In the genomic region with DNA sequence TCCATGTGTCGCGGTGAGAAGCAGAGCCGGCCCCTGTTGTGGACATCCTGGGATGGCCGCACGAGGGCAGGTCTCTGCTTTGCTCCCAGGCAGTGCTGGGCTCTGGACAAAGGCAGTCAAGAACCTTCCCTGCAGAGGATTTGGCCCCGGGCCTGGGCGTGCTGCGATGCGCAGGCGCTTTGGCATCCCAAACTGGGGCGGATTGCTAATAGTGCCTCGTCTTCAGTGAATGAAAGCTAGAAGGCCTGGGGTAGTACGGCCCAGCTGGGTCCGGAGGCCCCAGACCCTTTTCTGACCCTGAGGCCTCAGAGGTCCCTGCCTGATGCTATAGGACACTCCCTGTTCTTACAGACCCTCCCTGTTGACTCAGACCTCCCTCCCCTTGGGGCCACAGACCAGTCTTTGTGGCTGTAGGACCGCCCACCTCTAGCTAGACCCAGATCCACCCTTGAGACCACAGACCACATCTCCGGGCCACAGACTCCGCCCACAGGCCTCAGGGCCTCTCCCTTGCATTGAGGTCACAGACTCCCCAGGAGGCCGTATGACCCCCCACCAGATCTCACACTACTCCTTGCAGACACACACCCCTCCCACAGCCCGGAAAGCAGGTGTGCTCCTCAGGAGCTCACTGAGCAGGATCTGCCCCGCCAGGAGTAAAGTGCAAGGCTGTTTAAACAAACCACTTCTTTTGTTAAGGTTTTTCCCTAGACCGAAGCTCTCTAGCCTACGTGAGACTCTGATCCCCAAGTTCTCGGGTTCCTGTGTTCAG, we compare ENCODE assay signal across 8 mouse cellular contexts. TPM values are rescaled to one million over a fixed set of nuclear protein-coding genes. Genes with fewer than 3 reads are reported as not detected.
DNase-seq lines count a peak whose midpoint lies in the region; ATAC-seq and TF ChIP-seq lines count a peak whose summit lies in the region.
"Had no signal": no experiment of that assay in that cellular context is flagged by ENCODE, and none has a peak within 500 bp of the region (broad histone marks: within the 10 kb centered on the region; RNA-seq: fewer than 3 reads in every experiment).

No protein-coding gene starts in this region.

- no peak overlapping the region for H3K4me3 ChIP-seq in cerebellum, adult 2 months (replicated peaks; ENCODE audit: insufficient read depth, low read depth, low read length)
- no peak overlapping the region for H3K4me3 ChIP-seq in forebrain, postnatal 0 days (ENCODE audit: low read depth, low read length)
- 0 out of 2 replicates have a peak overlapping the region, but pooled peaks have one; percentile 6 for H3K4me3 ChIP-seq in stomach, embryonic 14.5 days (ENCODE audit: low read depth, low read length)

- H3K4me2 ChIP-seq in forebrain, postnatal 0 days (ENCODE audit: low read depth), result peak overlapping the region; percentile 0; the same call in 1 of the 2 replicates
- H3K4me2 ChIP-seq in stomach, embryonic 14.5 days (replicated peaks; ENCODE audit: low read depth, low read length), result peak overlapping the region; percentile 38

- no peaks in the 10 kb centered on the region; the same call in 1 of the 2 replicates for H3K27me3 ChIP-seq in cerebellum, adult 2 months (ENCODE audit: control insufficient read depth, insufficient read depth, low read length)
- H3K27me3 ChIP-seq in forebrain, postnatal 0 days (ENCODE audit: insufficient read depth, low read length), result peaks cover 9% of the 10 kb centered on the region; the same call in 1 of the 2 replicates
- no peaks in the 10 kb centered on the region for H3K27me3 ChIP-seq in stomach, embryonic 14.5 days (ENCODE audit: control insufficient read depth, insufficient read depth, low read length)

- H3K9me3 ChIP-seq in forebrain, postnatal 0 days (ENCODE audit: low read length), result no peaks in the 10 kb centered on the region
- no peaks in the 10 kb centered on the region for H3K9me3 ChIP-seq in stomach, embryonic 14.5 days (ENCODE audit: control insufficient read depth, low read depth, low read length)

- H3K36me3 ChIP-seq in forebrain, postnatal 0 days (ENCODE audit: insufficient read depth), result no peaks in the 10 kb centered on the region
- no peaks in the 10 kb centered on the region for H3K36me3 ChIP-seq in stomach, embryonic 14.5 days (ENCODE audit: control insufficient read depth, insufficient read depth, low read length)

- H3K4me1 ChIP-seq in cerebellum, adult 2 months (ENCODE audit: control insufficient read depth, insufficient read depth, low read length), result peaks cover 12% of the 10 kb centered on the region; the same call in 1 of the 2 replicates
- peaks cover 12% of the 10 kb centered on the region; the same call in 1 of the 2 replicates for H3K4me1 ChIP-seq in forebrain, postnatal 0 days (ENCODE audit: insufficient read depth)
- H3K4me1 ChIP-seq in stomach, embryonic 14.5 days (ENCODE audit: control insufficient read depth, insufficient read depth, low read length), result peaks cover 14% of the 10 kb centered on the region

- 25% methylated on average over 23 of the region's 23 CpGs for whole genome bisulfite sequencing in cerebellum, adult 2 months
- 11% methylated on average over 23 of the region's 23 CpGs for WGBS in forebrain, postnatal 0 days
- 21% methylated on average over 23 of the region's 23 CpGs for WGBS in stomach, embryonic 14.5 days

- H3K9ac ChIP-seq in forebrain, postnatal 0 days, result no peak overlapping the region
- H3K9ac ChIP-seq in stomach, embryonic 14.5 days (replicated peaks; ENCODE audit: low read depth, low read length), result no peak overlapping the region

- peak; percentile 56 for TF ChIP-seq CTCF in cerebellum, adult 2 months (IDR thresholded peaks at IDR 0.05; ENCODE audit: borderline replicate concordance, insufficient read depth, low read depth, low read length)
- TF ChIP-seq CTCF in forebrain, postnatal 0 days (IDR thresholded peaks at IDR 0.05; ENCODE audit: low read depth), result peak; percentile 32

- H3K27ac ChIP-seq in cerebellum, adult 2 months (ENCODE audit: insufficient read depth, low read length), result no peak overlapping the region
- 0 out of 2 replicates have a peak overlapping the region, but pooled peaks have one; percentile 35 for H3K27ac ChIP-seq in forebrain, postnatal 0 days (ENCODE audit: low read depth, low read length)
- H3K27ac ChIP-seq in stomach, embryonic 14.5 days (ENCODE audit: low read length), result peak overlapping the region; percentile 90

- intact Hi-C loops in heart, postnatal 36 days (cut with DNase I), result loop anchor here (2.0 to 5.0 kb wide), 2 partner anchors 42 to 160 kb away; no protein-coding TSS in a partner anchor

- peak; percentile 50 for ATAC-seq in forebrain, postnatal 0 days
- peak; percentile 88 for ATAC-seq in stomach, embryonic 14.5 days (ENCODE audit: insufficient number of reproducible peaks, insufficient read depth, low FRiP score, low read depth)

- TF ChIP-seq POLR2A in cerebellum, adult 2 months (IDR thresholded peaks at IDR 0.05; ENCODE audit: borderline replicate concordance, insufficient read depth, low read length), result no peak

- peak; percentile 76 to 91 for DNase-seq in adrenal gland, adult (ENCODE audit: inconsistent age in 2 of 2, low spot score in 1 of 2)
- DNase-seq in cerebellum, adult 2 months, result peak; percentile 84 to 86
- DNase-seq in forebrain, postnatal 0 days, result peak; percentile 51
- DNase-seq in heart, postnatal 36 days, result peak; percentile 86 to 87
- DNase-seq in layer of hippocampus, postnatal 10 days (ENCODE audit: low spot score in 2 of 2), result peak; percentile 66 to 78
- peak; percentile 76 to 85 for DNase-seq in lung, postnatal 4 days

RNA-seq across cellular contexts. Expression of gene Ackr3, which starts 1.4 kb away (rescaled TPM):
- 16.0 and 17.3 TPM in 2 replicates for polyA plus RNA-seq in cerebellum, adult 2 months (2012; rRNA removed)
- 7.3 and 10.0 TPM in 2 replicates for total RNA-seq in forebrain, postnatal 0 days (2014; rRNA removed)
- polyA plus RNA-seq in forebrain, postnatal 0 days (2015; fragmentation: Nextera tagmentation; extraction: Ambion mirVana), result 10.2 and 11.9 TPM in 2 replicates
- total RNA-seq in heart, postnatal 36 days (2021), result 10 to 100 TPM; 56.4 to 92.5 TPM
- 1 to 10 TPM; 8.4 to 8.5 TPM for total RNA-seq in layer of hippocampus, postnatal 10 days (2021)
- 34.3 and 37.0 TPM in 2 replicates for polyA plus RNA-seq in stomach, embryonic 14.5 days (2014; fragmentation: Nextera tagmentation; extraction: Ambion mirVana)

RNA-seq across cellular contexts. Expression of gene Iqca, which starts 49.2 kb away (rescaled TPM):
- 0.29 and 1.1 TPM in 2 replicates for polyA plus RNA-seq in cerebellum, adult 2 months (2012; rRNA removed)
- 0.52 and 0.92 TPM in 2 replicates for total RNA-seq in forebrain, postnatal 0 days (2014; rRNA removed)
- 0.60 and 1.5 TPM in 2 replicates for polyA plus RNA-seq in forebrain, postnatal 0 days (2015; fragmentation: Nextera tagmentation; extraction: Ambion mirVana)
- total RNA-seq in heart, postnatal 36 days (2021), result not detected
- total RNA-seq in layer of hippocampus, postnatal 10 days (2021), result 1 to 10 TPM; 1.1 to 2.2 TPM
- polyA plus RNA-seq in stomach, embryonic 14.5 days (2014; fragmentation: Nextera tagmentation; extraction: Ambion mirVana), result not detected in 2 replicates
- polyA plus RNA-seq: spleen, adult 2 months had no signal
